Mouse (Mus musculus) heart, embryonic 12.5 days (tissue): ENCODE measurements at regions not wholly inside any gene's neighbourhood (a gene's known extent, or its start where the extent isn't known, plus 50 kb on each side); places are given as distances from the start of the nearest gene placed in this dataset.

Source experiments
- ATAC-seq: fragments of 200-750 bp; cut with Nextera tagmentation; 2 replicates; pipeline ENCODE4 v1.8.0; 2017; ENCODE audit warnings: moderate TSS enrichment, moderate library complexity; ENCODE audit not compliant: insufficient number of reproducible peaks, low FRiP score
- H3K27ac ChIP-seq: fragments of 300-500 bp; sonication (generic); 2 replicates; pipeline ENCODE4 v1.5.1; 2016; ENCODE audit warnings: mild to moderate bottlenecking, moderate library complexity; ENCODE audit not compliant: poor library complexity, severe bottlenecking
- H3K27me3 ChIP-seq: fragments of 300-500 bp; sonication (generic); replicated peaks from 2 replicates; pipeline ENCODE4 v1.6.1; 2016; ENCODE audit warnings: mild to moderate bottlenecking, moderate library complexity
- H3K36me3 ChIP-seq: fragments of 300-500 bp; sonication (generic); 2 replicates; pipeline ENCODE4 v1.6.1; 2016; ENCODE audit warnings: mild to moderate bottlenecking, moderate library complexity
- H3K4me1 ChIP-seq: fragments of 300-500 bp; sonication (generic); replicated peaks from 2 replicates; pipeline ENCODE4 v1.6.1; 2016; ENCODE audit warnings: mild to moderate bottlenecking
- H3K4me2 ChIP-seq: fragments of 300-500 bp; sonication (generic); 2 replicates; pipeline ENCODE4 v1.6.1; 2016; ENCODE audit warnings: mild to moderate bottlenecking, moderate library complexity
- H3K4me3 ChIP-seq: fragments of 300-500 bp; sonication (generic); 2 replicates; pipeline ENCODE4 v1.5.1; 2016; ENCODE audit warnings: mild to moderate bottlenecking
- H3K9ac ChIP-seq: fragments of 300-500 bp; sonication (generic); 2 replicates; pipeline ENCODE4 v1.6.1; 2016; ENCODE audit warnings: mild to moderate bottlenecking, moderate library complexity
- H3K9me3 ChIP-seq: fragments of 300-500 bp; sonication (generic); replicated peaks from 2 replicates; pipeline ENCODE4 v1.6.1; 2016; ENCODE audit warnings: mild to moderate bottlenecking, moderate library complexity
- WGBS: fragments of 180-500 bp; shearing (Covaris S2); methylation state at CpG from one replicate; pipeline ENCODE4 v1.1.7; 2016; 5-methylcytosine and 5-hydroxymethylcytosine counted together

- Histone ChIP-seq H3K4me2 (no peak overlapping the region), H3K4me3 (no peak overlapping the region), H3K4me1 (peaks cover 8% of the 10 kb centered on the region), H3K27me3 (no peaks in the 10 kb centered on the region), H3K27ac (no peak overlapping the region), H3K36me3 (no peaks in the 10 kb centered on the region), H3K9ac (no peak overlapping the region), H3K9me3 (no peaks in the 10 kb centered on the region)
- 35% methylated on average over 8 of the region's 8 CpGs for WGBS
- no peak for ATAC-seq
Measured at GRCm38 (mm10) chr3:52836780-52837179, 180.3 kb downstream of the Cog6 start.

- Histone ChIP-seq H3K27me3 (no peaks in the 10 kb centered on the region), H3K27ac (no peak overlapping the region), H3K9me3 (0 out of 2 replicates have a peak, but pooled peaks cover 3% of the 10 kb centered on the region), H3K4me1 (peaks cover 4% of the 10 kb centered on the region), H3K4me3 (no peak overlapping the region), H3K4me2 (no peak overlapping the region), H3K36me3 (no peaks in the 10 kb centered on the region), H3K9ac (no peak overlapping the region)
- WGBS: 75% methylated on average over 5 of the region's 5 CpGs
- ATAC-seq: no peak
Measured at GRCm38 (mm10) chr3:52832421-52832820, 184.6 kb downstream of the Cog6 start.

GRCm38 (mm10) chr3:52831986-52832385 lies 185.1 kb downstream of the Cog6 start:
- no peak overlapping the region for H3K9ac ChIP-seq
- 68% methylated on average over 1 of the region's 1 CpGs for WGBS
- ATAC-seq: no peak
- H3K27ac ChIP-seq: no peak overlapping the region
- H3K27me3 ChIP-seq: no peaks in the 10 kb centered on the region
- H3K9me3 ChIP-seq: 0 out of 2 replicates have a peak, but pooled peaks cover 3% of the 10 kb centered on the region
- H3K4me2 ChIP-seq: no peak overlapping the region
- no peak overlapping the region for H3K4me3 ChIP-seq
- peaks cover 4% of the 10 kb centered on the region for H3K4me1 ChIP-seq
- no peaks in the 10 kb centered on the region for H3K36me3 ChIP-seq

GRCm38 (mm10) chr3:52830101-52830500 lies 186.9 kb downstream of the Cog6 start:
- Histone ChIP-seq H3K9ac (no peak overlapping the region), H3K4me1 (no peaks in the 10 kb centered on the region), H3K9me3 (0 out of 2 replicates have a peak, but pooled peaks cover 3% of the 10 kb centered on the region), H3K4me3 (no peak overlapping the region), H3K36me3 (no peaks in the 10 kb centered on the region), H3K27ac (no peak overlapping the region), H3K4me2 (no peak overlapping the region), H3K27me3 (no peaks in the 10 kb centered on the region)
- no peak for ATAC-seq
- WGBS: 72% methylated on average over 3 of the region's 3 CpGs

GRCm38 (mm10) chr3:52829069-52829468 lies 188.0 kb downstream of the Cog6 start:
- Histone ChIP-seq H3K9me3 (0 out of 2 replicates have a peak, but pooled peaks cover 3% of the 10 kb centered on the region), H3K36me3 (no peaks in the 10 kb centered on the region), H3K4me3 (no peak overlapping the region), H3K27ac (no peak overlapping the region), H3K9ac (no peak overlapping the region), H3K4me2 (no peak overlapping the region), H3K4me1 (no peaks in the 10 kb centered on the region), H3K27me3 (no peaks in the 10 kb centered on the region)
- 85% methylated on average over 6 of the region's 6 CpGs for WGBS
- no peak for ATAC-seq

- no peak overlapping the region for H3K4me2 ChIP-seq
- H3K27ac ChIP-seq: no peak overlapping the region
- H3K4me3 ChIP-seq: no peak overlapping the region
- ATAC-seq: no peak
- WGBS: 39% methylated on average over 4 of the region's 4 CpGs
- H3K4me1 ChIP-seq: no peaks in the 10 kb centered on the region
- 0 out of 2 replicates have a peak, but pooled peaks cover 3% of the 10 kb centered on the region for H3K9me3 ChIP-seq
- no peaks in the 10 kb centered on the region for H3K36me3 ChIP-seq
- no peaks in the 10 kb centered on the region for H3K27me3 ChIP-seq
- no peak overlapping the region for H3K9ac ChIP-seq
Measured at GRCm38 (mm10) chr3:52828473-52828872, 188.6 kb downstream of the Cog6 start.

GRCm38 (mm10) chr3:52822848-52823247 lies 194.2 kb downstream of the Cog6 start:
- 83% methylated on average over 5 of the region's 5 CpGs for whole genome bisulfite sequencing

GRCm38 (mm10) chr3:52821450-52821849 lies 195.6 kb downstream of the Cog6 start:
- Histone ChIP-seq H3K36me3 (no peaks in the 10 kb centered on the region), H3K4me3 (no peak overlapping the region), H3K9me3 (no peaks in the 10 kb centered on the region), H3K9ac (no peak overlapping the region), H3K4me2 (no peak overlapping the region), H3K27ac (no peak overlapping the region), H3K4me1 (peaks cover 5% of the 10 kb centered on the region; the same call in 1 of the 2 replicates), H3K27me3 (no peaks in the 10 kb centered on the region)
- 54% methylated on average over 5 of the region's 5 CpGs for WGBS
- ATAC-seq: no peak

More at GRCm38 (mm10) chr3:52822848-52823247, 194.2 kb downstream of the Cog6 start:
- Histone ChIP-seq H3K4me1 (no peaks in the 10 kb centered on the region; the same call in 1 of the 2 replicates), H3K27ac (no peak overlapping the region), H3K36me3 (no peaks in the 10 kb centered on the region), H3K27me3 (no peaks in the 10 kb centered on the region), H3K4me3 (no peak overlapping the region), H3K9me3 (no peaks in the 10 kb centered on the region), H3K9ac (no peak overlapping the region), H3K4me2 (no peak overlapping the region)
- ATAC-seq: no peak

- Histone ChIP-seq H3K27me3 (no peaks in the 10 kb centered on the region), H3K36me3 (no peaks in the 10 kb centered on the region), H3K4me3 (no peak overlapping the region), H3K9ac (no peak overlapping the region), H3K27ac (no peak overlapping the region), H3K9me3 (no peaks in the 10 kb centered on the region), H3K4me1 (peaks cover 12% of the 10 kb centered on the region), H3K4me2 (no peak overlapping the region)
- no peak for ATAC-seq
- WGBS: 84% methylated on average over 4 of the region's 4 CpGs
Measured at GRCm38 (mm10) chr3:52818401-52818800, 198.6 kb downstream of the Cog6 start.

- Histone ChIP-seq H3K4me3 (no peak overlapping the region), H3K27me3 (no peaks in the 10 kb centered on the region), H3K9ac (no peak overlapping the region), H3K27ac (no peak overlapping the region), H3K4me2 (no peak overlapping the region), H3K36me3 (no peaks in the 10 kb centered on the region), H3K4me1 (peaks cover 13% of the 10 kb centered on the region), H3K9me3 (no peaks in the 10 kb centered on the region)
- 59% methylated on average over 6 of the region's 6 CpGs for WGBS
- ATAC-seq: no peak
Measured at GRCm38 (mm10) chr3:52817416-52817815, 199.6 kb downstream of the Cog6 start.

GRCm38 (mm10) chr3:52815497-52815896 lies 201.5 kb downstream of the Cog6 start:
- ATAC-seq: no peak
- 79% methylated on average over 7 of the region's 7 CpGs for WGBS
- H3K36me3 ChIP-seq: no peaks in the 10 kb centered on the region
- H3K9ac ChIP-seq: no peak overlapping the region
- H3K4me1 ChIP-seq: peaks cover 13% of the 10 kb centered on the region
- no peaks in the 10 kb centered on the region for H3K27me3 ChIP-seq
- no peaks in the 10 kb centered on the region for H3K9me3 ChIP-seq
- no peak overlapping the region for H3K4me3 ChIP-seq
- H3K27ac ChIP-seq: no peak overlapping the region
- H3K4me2 ChIP-seq: no peak overlapping the region

GRCm38 (mm10) chr3:52802324-52802723 lies 214.7 kb downstream of the Cog6 start:
- H3K27ac ChIP-seq: no peak overlapping the region
- no peaks in the 10 kb centered on the region for H3K27me3 ChIP-seq
- H3K9me3 ChIP-seq: peaks cover 7% of the 10 kb centered on the region; the same call in 1 of the 2 replicates
- 67% methylated on average over 5 of the region's 5 CpGs for WGBS
- H3K36me3 ChIP-seq: no peaks in the 10 kb centered on the region
- H3K9ac ChIP-seq: no peak overlapping the region
- H3K4me1 ChIP-seq: peaks cover 6% of the 10 kb centered on the region
- H3K4me3 ChIP-seq: no peak overlapping the region
- ATAC-seq: no peak
- H3K4me2 ChIP-seq: no peak overlapping the region
